Mouse (Mus musculus) adrenal gland, adult 2 months (tissue): ENCODE data around the gene Rtkn2. TPM values are rescaled to one million over a fixed set of nuclear protein-coding genes. Genes with fewer than 3 reads are reported as not detected.
A peak's percentile ranks its signal among the peaks of the same experiment; 100 is the strongest.

Source experiments
- DNase-seq: peaks from one replicate; pipeline ENCODE4 v3.0.0; 2021
- polyA plus RNA-seq: library from polyadenylated mRNA; depleted of rRNA; stranded (reverse); fragments of >200 nt; gene quantifications from 2 replicates; pipeline ENCODE4 v1.2.3, GENCODE M21; 2012
- total RNA-seq, 2 experiments: library from RNA; stranded (reverse); gene quantifications; 2 replicates each; pipeline ENCODE4 v1.2.3; 2021

Rtkn2 gene
- total and polyA plus RNA-seq, 3 experiments, result 0.14 to 0.26 TPM; not detected in 1

- DNase-seq, result no peak
Measured at GRCm38 (mm10) chr10:68039641-68040205, 60.4 kb downstream of the Rtkn2 start.

- no peak for DNase-seq
Measured at GRCm38 (mm10) chr10:68040394-68040793, 61.0 kb downstream of the Rtkn2 start.

GRCm38 (mm10) chr10:68043973-68044372 lies 64.6 kb downstream of the Rtkn2 start:
- no peak for DNase-seq

DNA sequence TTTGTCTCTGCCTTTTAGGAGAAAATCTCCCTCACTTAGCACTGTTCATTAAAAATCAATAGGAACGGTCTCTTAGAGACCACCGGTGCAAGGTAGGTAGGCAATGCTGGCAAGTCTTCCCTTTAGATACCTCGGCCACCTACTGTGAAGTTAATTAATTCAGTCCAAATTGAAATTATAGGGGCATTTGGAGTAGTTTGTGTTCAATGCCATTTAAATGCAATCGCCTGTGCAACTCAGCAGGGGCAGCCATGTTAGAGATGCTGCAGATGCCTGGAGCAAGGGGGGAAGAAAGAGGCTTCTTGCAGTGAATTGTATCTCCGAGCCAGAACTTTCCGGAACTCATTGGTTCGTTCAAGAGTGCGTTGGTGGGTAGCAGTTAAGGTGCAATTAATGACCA lies 65.5 kb downstream of the Rtkn2 start:
- no peak for DNase-seq

DNA sequence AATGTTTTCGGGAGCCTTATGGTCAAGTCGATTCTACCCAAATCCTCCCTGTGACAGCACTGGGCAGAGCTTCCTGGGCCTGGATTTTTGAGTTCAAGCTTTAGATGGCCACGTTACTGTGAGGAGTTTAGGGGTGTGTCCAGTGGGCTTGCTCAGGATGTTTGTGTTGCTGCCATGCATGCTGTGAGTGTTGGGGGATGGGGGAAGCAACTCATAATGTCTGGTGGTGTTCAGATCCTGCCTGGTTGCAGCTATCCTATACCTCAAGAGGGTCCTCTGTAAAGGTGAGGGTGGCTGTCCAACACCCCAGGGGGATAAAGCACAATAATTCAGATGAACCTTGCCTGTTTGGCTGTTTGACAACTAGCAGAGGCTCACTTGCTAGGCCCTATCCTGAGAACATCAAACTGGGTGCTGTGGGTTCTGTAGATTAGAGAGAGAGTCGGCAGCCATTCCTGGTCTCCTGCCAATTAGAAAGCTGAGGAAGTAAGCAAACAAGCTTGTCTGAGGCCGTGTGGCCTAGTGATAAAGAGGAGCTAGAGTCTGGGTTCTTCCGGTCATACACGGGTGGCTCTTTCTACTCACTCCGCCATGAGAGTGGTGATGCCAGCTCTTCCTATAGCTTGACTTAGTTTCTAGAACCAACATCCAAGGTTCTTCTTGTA lies 69.4 kb downstream of the Rtkn2 start:
- no peak for DNase-seq

DNA sequence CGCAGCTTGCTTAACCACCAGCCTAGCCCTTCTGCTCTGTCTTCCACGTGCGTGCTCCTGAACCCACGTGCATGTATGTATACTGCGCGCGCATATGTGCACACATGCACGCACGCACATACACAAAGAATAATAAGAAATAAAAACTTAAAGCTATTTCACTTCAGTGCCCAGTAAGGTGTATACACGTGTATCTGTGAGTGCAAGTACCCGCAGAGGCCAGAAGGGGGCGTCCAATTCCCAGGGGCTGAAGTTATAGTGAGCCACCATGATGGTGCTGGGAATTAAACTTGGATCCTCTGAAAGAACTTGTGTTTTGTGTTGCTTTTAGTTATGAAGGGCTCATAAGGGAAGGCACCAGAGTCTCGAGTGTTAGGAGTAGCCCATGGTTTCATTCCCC lies 71.5 kb downstream of the Rtkn2 start:
- no peak for DNase-seq

DNA sequence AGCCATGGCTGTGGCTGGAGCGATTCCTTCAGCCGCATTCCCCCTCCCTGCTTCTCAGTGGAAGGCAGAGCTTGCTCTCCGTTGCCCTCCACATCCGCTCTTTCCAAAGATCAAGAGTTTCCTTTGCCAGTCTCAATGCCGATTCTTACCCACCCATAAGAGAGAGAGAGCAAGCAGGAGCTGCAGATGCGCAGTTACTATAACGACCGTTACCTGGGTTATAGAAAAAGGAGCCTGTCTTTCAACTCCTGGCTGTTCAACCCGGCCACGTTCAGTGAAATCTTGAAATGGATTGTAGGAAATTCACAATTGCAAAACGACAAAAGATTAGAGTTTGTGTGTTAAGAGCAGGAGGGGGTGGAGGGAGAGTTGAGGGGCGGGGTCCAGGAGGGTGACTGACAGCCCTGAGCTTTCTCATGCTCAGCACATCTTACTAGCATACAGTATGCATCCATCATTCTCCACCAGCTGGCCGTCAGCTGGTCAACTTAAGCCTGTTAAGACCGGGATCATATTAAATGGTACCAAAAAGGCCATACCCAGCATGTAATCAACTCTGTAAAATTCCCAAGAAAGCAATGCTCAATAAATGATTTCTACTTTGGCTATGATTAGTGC lies 72.1 kb downstream of the Rtkn2 start:
- DNase-seq, result no peak

- no peak for DNase-seq
Measured at GRCm38 (mm10) chr10:68052307-68052706, 72.9 kb downstream of the Rtkn2 start.

DNA sequence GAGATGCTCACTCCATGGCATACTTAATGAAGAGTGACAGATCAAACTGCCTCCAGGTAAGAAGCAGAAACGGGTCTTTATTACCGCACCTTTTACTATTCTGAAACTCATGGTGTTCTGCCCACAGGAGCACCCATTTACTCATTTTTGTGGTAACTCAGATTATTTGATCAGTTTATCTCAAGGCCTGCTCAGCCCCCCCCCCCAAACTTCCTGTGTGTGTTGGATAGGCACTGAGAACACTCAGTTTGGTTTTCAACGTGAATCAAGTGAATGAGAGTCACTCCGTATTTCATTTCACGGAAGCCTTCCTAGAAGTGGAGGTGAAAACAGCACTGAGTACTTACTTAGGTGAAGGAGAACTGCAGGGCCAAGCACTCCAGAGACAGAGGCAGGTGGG lies 74.8 kb downstream of the Rtkn2 start:
- no peak for DNase-seq

GRCm38 (mm10) chr10:68054706-68055105 lies 75.3 kb downstream of the Rtkn2 start:
- no peak for DNase-seq

- peak; percentile 18 for DNase-seq
Measured at GRCm38 (mm10) chr10:68057841-68058240, 78.5 kb downstream of the Rtkn2 start.

DNA sequence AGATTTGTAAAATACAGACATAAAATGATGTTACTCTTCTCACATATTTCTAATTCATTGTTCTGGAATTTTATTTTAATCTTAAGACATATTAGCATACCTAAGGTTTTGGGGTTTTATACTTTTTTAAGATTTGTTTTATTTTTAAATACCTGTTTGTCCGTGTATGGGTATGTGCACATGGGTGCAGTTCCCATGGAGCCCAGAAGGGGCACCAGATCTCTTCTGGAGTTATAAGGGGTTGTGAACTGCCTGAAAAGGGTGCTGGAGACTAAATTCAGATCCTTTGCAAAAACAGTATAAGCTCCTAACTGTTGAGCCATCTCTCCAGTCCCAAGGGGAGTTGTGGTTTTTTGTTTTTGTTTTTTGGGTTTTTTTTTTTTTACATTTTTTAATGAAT lies 79.0 kb downstream of the Rtkn2 start:
- DNase-seq, result no peak

DNA sequence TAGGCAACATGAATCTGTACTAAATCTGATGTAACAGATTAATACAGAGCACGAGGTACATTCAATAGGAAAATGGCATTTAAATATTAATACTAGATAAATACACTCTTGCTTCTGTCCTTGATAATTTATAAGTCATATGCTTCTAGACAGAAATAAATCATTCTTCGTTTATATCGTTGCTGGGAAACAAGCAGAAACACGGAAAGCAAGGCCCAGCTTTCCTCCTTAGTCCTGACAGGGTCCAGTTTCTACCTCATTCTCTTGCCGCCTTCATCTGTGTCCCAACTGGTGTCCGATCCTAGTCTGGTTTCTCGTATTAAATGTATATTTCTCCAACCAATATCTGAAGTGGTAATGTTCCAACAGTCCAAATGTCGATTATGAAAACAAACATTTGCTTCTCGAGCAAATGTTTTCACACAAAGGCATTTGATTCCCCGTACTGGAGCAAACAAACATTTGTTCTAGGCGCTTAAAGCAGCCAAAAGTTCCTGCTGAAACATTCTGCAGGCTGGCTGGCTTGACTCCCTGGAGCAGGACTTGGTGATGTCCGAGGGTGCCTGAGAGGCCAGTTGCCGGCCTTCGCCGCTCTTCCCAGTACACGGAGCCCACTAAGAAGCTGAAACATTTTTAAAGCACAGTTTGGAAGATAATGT lies 81.3 kb downstream of the Rtkn2 start:
- peak; percentile 14 for DNase-seq

GRCm38 (mm10) chr10:68061249-68061615 lies 81.9 kb downstream of the Rtkn2 start:
- no peak for DNase-seq

DNA sequence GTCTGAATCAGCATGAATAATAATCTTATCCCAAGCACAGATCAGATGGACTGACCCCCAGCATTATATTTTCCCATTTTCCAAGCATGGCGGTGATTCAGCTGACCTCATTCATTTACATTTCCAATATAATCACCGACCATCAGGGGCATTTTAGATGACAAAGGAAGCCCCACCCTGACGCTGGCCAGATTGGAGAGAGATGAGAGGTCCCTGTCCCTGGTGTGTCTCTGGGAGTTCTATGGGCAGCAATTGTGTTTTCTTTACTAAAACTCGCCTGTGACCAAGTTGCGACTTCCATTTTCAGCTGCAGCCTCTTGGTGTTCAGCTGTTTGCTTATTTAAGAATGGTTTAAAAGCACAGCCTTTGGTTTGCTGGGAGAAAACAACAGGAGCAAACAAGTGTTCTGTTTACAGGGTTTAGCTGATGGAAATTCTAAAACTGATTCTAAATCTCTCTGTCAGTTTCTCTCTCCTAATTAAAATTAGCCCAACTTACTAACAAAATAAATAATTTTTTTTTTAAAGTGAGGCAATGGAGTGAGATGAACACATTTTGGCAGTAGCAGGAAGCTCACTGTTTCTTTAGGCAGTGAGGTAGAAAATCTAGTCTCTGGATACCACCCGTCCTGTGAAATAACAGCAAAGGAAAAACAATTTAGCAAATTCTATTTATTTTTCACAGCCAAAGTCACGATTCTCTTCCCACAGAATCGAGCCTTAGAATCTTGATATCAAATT lies 84.6 kb downstream of the Rtkn2 start:
- DNase-seq, result no peak

DNA sequence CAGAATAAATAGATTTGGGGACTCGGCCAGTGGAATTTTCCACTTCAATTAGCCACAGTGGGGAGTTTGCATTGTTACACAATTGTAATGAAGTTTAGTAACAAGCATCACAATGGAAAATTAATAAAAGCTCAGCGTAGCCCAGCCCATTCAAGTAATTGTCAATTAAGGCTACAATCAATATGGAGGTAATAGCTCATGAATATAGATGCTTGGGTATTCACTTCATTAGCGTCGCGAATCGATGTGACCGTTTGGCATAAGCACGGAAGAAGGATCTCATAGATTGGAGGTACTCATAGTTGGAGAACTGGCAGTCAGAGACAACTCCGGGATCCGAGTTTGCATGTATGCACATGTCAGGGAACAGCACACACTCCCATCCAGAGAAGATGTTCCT lies 85.2 kb downstream of the Rtkn2 start:
- no peak for DNase-seq

DNA sequence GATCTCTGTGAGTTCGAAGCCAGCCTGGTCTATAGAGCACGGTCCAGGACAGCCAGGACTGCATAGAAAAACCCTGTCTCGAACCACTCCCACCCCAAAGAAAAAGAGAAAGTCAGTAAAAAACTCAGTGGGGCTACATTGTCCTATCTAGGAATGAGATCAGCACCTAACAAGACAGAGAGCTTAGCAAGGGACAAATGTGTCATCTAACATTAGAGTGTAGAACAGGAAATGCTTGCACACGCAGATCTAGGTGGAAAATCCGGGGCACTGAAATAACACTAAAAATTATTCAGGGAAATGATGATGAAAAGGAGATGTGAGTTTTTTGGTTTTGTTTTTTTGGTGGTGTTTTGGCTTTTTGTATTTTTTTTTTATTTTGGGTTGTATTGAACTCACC lies 86.8 kb downstream of the Rtkn2 start:
- DNase-seq, result no peak

- DNase-seq, result no peak
Measured at GRCm38 (mm10) chr10:68067961-68068360, 88.6 kb downstream of the Rtkn2 start.

GRCm38 (mm10) chr10:68068426-68068825 lies 89.1 kb downstream of the Rtkn2 start:
- DNase-seq, result no peak

- DNase-seq, result no peak
Measured at GRCm38 (mm10) chr10:68071041-68071440, 91.7 kb downstream of the Rtkn2 start.

- no peak for DNase-seq
Measured at GRCm38 (mm10) chr10:68072626-68073025, 93.3 kb downstream of the Rtkn2 start.

GRCm38 (mm10) chr10:68074291-68074690 lies 94.9 kb downstream of the Rtkn2 start:
- no peak for DNase-seq

DNA sequence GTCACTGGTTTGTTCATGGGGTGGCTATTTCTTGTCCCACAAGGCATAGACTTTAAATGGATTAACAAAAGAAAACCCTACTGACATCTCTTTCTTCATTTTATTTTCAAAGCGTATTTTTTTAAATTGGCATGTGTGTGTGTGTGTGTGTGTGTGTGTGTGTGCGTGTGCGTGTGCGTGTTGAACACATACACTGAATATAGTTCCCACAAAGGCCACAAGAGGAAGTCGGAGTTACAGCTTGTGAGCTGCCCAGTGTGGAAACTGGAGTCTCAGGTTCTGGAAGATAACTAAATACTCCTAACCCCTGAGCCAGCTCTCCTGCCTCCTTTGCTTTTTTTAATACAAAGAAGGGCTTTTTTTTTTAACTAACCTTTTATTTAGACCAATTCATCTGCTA lies 95.8 kb downstream of the Rtkn2 start:
- no peak for DNase-seq
